ENCODE assay signal across 14 mouse cellular contexts in genomic region chrX:135560933-135561332, GRCm38 (mm10). TPM values are rescaled to one million over a fixed set of nuclear protein-coding genes. Genes with fewer than 3 reads are reported as not detected.
DNase-seq lines count a peak whose midpoint lies in the region; ATAC-seq and TF ChIP-seq lines count a peak whose summit lies in the region.
"Not testable (repeated sequence)": the region's sequence is repeated elsewhere in the genome, so short reads cannot be mapped to it uniquely, and the experiment has no call there.
"Had no signal": no experiment of that assay in that cellular context is flagged by ENCODE, and none has a peak within 500 bp of the region (broad histone marks: within the 10 kb centered on the region; RNA-seq: fewer than 3 reads in every experiment).

No protein-coding gene starts in this region.

- peak; percentile 3 for DNase-seq in ES-CJ7 (ENCODE audit: low read depth, low spot score)
- peak; percentile 11 for DNase-seq in cerebellum, adult 11 months
- DNase-seq in frontal cortex, postnatal 25 days (ENCODE audit: low spot score in 2 of 2): peak; percentile 22 to 33
- DNase-seq in hindbrain, postnatal 0 days (ENCODE audit: low spot score): peak; percentile 6
- DNase-seq in layer of hippocampus, postnatal 10 days (ENCODE audit: low spot score in 2 of 2): peak; percentile 15 to 39
- DNase-seq in lung, postnatal 14 days: peak; percentile 65
- DNase-seq in right cerebral cortex, postnatal 25 days: peak; percentile 16
- peak; percentile 44 for DNase-seq in urinary bladder, postnatal 14 days (ENCODE audit: low spot score)

- H3K9ac ChIP-seq in hindbrain, postnatal 0 days (replicated peaks; ENCODE audit: low read length): not testable (repeated sequence)

- not testable (repeated sequence) for H3K4me2 ChIP-seq in hindbrain, postnatal 0 days (ENCODE audit: low read depth, low read length)

- 34% methylated on average over 4 of the region's 4 CpGs for WGBS in hindbrain, postnatal 0 days

- not testable (repeated sequence) for H3K27ac ChIP-seq in hindbrain, postnatal 0 days

- TF ChIP-seq CTCF in hindbrain, postnatal 0 days (IDR thresholded peaks at IDR 0.05; ENCODE audit: low read depth): peak; percentile 44

- H3K36me3 ChIP-seq in hindbrain, postnatal 0 days (ENCODE audit: insufficient read depth, low read length): not testable (repeated sequence)

- not testable (repeated sequence) for H3K4me3 ChIP-seq in hindbrain, postnatal 0 days (ENCODE audit: low read length)

- H3K4me1 ChIP-seq in hindbrain, postnatal 0 days (ENCODE audit: insufficient read depth, low read length): not testable (repeated sequence)

- H3K9me3 ChIP-seq in hindbrain, postnatal 0 days (ENCODE audit: low read length): not testable (repeated sequence)

- not testable (repeated sequence) for H3K27me3 ChIP-seq in hindbrain, postnatal 0 days (ENCODE audit: insufficient read depth, low read length)

- not testable (repeated sequence) for ATAC-seq in hindbrain, postnatal 0 days

RNA-seq across cellular contexts. Expression of gene Nxf7, which starts 37.6 kb away (rescaled TPM):
- total RNA-seq in hindbrain, postnatal 0 days (2014; rRNA removed): not detected in 2 replicates
- 0.24 TPM in 1 of 2 replicates, not detected in the other for polyA plus RNA-seq in hindbrain, postnatal 0 days (2015; fragmentation: Nextera tagmentation; extraction: Ambion mirVana)
- not detected for total RNA-seq in layer of hippocampus, postnatal 10 days (2021)
- polyA plus RNA-seq: embryonic facial prominence, embryonic 13.5 days; forebrain, embryonic 16.5 days; kidney, embryonic 14.5 days; limb, embryonic 13.5 days; neural tube, embryonic 14.5 days; stomach, embryonic 14.5 days had no signal

Comparison
In these comparisons a context has a peak if more than half of its experiments do, and no peak if none do; other contexts are left out.
1. DNase-seq: peak in every context shown above with its lines; median percentile 65 in lung, postnatal 14 days; 44 in urinary bladder, postnatal 14 days; 28 in frontal cortex, postnatal 25 days; 27 in layer of hippocampus, postnatal 10 days; 16 in right cerebral cortex, postnatal 25 days; 11 in cerebellum, adult 11 months; 6 in hindbrain, postnatal 0 days; 3 in ES-CJ7.